Mouse (Mus musculus): ENCODE measurements around the gene Shb.

Gene Shb

DNA sequence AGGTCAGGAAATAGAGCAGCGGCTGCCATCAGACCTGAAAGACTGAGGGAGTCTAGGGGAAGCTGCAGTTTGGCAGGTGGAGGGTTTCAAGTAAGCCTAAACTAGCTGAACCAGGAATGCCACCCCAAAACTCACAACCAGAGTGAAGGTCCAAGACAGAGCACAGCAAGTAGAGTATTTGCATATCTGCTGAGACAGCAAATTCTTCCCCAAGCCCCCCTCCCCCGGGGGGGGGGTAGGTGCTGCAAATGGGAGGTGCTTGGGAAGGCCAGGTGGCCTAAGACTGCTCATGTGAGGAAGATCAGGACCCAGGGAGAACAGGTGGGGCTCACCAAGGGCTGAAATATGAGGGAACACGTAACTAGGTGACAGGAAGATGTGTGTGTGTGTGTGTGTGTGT lies 51.7 kb downstream of the Shb start:
- no peak for DNase-seq

- no peak for DNase-seq
Observed at GRCm38 (mm10) chr4:45479433-45479832, 52.8 kb downstream of the Shb start.

DNA sequence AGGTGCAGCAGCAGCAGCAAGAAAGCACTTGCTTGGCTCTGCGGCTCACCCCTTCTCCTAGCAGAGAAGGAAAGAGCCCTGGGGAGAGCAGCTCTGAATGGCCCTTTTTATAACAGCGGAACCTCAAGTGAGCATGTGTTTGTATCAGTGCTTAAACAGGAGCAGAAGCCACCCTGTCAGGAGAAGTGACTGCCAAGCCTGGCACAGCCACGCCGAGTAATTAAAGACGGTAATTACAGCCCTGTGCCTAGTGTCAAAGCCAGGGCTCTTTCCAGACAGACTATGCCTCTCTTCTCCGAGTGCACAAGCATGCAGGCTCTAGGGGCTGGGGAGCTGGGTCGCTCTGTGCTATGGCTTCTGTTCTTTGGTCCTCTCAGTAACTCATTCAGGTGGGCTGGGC lies 54.1 kb downstream of the Shb start:
- no peak for DNase-seq

GRCm38 (mm10) chr4:45477047-45477446 lies 55.2 kb downstream of the Shb start:
- no peak for DNase-seq

DNA sequence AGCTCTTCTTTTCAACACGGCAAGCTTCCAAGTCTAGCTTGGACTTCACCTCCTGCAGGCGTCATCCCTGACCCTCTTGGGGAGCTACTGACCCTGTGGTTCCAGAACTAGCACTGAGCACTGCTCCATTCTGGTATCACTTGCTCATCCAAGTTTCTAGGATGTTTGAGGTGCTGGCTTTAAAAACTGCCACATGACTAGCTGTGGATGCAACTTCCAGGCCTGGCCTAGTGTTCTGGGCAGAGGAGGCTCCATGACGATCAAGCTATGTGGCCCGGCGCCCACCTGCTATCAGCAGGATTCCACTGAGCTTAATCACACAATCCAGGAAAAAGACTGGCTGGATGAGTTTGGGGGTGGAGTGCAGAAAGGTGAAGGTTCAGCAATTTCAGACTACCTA lies 57.4 kb downstream of the Shb start:
- peak in 1 of 2 experiments; percentile 54 for DNase-seq

DNA sequence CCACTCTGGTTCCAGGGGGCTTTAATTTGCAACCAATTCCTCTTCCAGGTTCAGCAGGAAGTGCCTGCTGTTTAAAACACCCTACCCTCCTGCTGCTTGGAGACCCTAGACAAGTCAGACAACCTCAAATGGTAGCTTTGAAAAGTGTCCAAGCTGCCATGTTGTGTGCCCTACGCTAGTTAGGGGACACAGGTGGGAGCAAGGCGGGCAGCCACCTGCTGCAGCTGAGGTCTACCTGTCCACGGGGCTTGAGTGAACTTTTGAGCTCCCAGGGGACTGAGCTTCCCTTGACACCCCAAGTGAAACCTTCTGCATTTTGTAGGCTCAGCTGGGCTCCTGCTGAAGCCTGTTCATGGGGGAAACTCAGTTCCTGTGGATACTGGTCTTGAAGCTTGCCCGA lies 58.1 kb downstream of the Shb start:
- no peak for DNase-seq

GRCm38 (mm10) chr4:45473129-45473528 lies 59.1 kb downstream of the Shb start:
- DNase-seq: peak; percentile 76 to 77

GRCm38 (mm10) chr4:45472706-45473105 lies 59.6 kb downstream of the Shb start:
- DNase-seq: no peak

DNA sequence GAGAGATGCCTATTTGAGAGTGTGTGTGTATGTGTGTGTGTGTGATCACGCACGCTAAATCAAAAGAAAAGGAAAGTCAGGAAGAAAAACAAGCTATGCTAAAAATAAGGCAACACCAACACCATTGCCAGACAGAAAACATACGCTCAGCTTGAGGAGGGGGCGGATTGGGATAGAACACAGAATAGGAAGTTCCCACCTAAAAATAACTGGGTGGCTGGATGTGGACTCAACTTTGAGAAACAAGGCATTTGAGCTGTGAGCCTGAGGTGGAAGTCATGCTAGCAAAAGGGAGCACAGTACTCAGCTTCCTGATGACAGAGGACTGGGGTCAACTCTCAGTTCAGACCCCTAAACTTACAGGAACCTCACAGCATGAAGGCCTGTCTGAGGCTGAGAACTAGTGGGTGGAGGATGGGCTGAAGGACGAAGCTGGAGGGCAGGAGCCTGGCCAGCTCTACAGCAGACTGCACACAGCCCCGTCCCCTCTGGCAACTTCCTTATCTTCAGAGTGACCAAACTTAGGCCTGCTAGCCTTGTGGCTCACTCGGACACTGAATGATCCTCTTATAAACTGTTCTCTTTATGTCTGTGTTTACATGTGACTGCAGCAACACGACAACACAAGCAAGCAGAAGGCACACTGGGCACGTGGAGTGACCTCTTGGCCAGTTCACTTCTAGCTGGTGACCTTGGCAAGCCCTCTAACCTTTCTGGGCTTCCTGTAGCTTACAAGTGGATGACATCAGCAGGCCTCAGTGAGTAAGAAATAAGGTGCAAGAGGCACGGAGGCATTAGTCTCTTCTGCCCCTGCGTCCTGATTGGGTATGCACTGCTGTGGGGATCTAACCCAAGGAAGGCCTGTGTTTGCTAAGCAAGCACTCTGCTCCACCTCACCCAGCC lies 60.4 kb downstream of the Shb start:
- DNase-seq: peak in 1 of 2 experiments; percentile 48

DNA sequence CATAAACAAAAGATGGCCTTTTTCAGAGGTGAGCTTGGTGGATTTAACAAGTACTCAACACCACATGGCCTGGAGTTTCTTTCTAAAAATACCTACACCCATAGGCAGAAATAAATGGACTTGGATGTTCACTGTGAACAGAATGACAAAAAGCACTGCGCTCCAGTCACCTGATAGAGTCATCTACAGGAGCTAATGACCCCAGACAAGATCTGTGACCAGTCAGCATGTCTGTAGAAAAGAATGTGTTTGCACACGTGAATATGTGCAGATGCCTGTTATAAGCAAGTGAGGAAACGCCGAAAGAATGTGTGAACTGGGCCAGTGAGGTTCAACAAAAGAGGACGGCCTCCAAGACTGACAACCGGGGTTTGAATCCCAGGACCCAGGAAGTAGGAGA lies 63.2 kb downstream of the Shb start:
- no peak for DNase-seq

- DNase-seq: peak in 1 of 2 experiments; percentile 57
Observed at GRCm38 (mm10) chr4:45468507-45468906, 63.8 kb downstream of the Shb start.

- DNase-seq: peak; percentile 93 to 95
Observed at GRCm38 (mm10) chr4:45467115-45467912, 65.0 kb downstream of the Shb start.

GRCm38 (mm10) chr4:45464941-45465340 lies 67.3 kb downstream of the Shb start:
- DNase-seq: no peak

DNA sequence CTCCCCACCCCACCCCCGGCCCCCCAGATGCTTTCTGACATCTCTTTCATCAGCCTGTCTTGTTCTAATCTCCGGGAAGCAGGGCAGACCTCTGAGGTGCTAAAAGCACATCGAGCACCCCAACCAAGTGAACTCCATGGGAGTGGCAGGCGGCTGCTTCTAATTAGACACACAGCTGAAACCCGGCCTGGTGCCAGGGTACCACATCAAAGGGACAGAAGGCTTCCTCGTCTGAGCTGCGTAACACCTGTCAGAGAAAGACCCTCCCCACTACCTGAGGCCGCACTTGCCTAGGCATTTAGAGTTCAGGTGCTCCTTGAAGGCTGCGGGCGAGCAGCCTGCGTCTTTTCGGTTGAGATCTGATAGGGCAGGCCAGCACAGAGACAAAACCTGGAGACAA lies 67.7 kb downstream of the Shb start:
- DNase-seq: no peak

DNA sequence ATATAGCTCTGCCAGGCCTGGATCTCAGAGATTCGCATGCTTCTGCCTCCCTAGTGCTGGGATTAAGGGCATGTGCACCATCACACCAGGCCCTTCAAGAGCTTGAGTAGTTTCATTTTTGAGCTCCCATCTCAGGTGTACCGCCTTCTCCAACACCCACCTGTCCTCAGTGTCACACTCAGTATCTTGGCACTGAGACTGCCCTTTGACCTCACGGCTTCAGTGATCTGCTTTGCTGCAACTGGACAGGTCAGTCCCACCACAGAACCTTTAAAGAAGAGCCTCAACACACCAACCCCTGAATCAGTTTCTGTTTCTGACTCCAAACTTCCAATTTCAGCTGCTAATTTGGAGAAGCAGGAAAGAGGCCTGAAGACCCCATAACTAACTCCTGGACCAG lies 68.1 kb downstream of the Shb start:
- DNase-seq: no peak

GRCm38 (mm10) chr4:45462628-45463027 lies 69.6 kb downstream of the Shb start:
- DNase-seq: no peak

DNA sequence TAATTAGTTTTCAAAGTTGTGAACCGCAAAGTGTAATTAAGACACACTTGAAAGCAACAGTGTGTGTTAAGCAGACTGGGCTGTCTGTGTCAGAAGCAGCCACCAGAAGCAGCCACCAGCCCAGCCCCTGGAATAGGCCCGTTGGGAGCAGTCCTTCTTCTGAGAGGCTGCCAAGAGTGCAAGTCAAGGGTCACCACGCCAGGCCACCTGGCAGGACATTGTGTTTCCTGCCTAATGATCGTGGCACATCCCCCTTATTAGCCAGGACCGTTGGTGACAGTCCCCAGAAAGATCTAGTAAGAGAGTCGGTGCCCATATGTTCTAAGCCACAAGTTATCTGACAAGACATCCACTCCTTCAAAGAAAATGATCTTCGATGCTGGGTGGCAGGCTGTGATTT lies 70.6 kb downstream of the Shb start:
- peak; percentile 81 to 90 for DNase-seq

- peak; percentile 60 to 68 for DNase-seq
Observed at GRCm38 (mm10) chr4:45459375-45459774, 72.9 kb downstream of the Shb start.

DNA sequence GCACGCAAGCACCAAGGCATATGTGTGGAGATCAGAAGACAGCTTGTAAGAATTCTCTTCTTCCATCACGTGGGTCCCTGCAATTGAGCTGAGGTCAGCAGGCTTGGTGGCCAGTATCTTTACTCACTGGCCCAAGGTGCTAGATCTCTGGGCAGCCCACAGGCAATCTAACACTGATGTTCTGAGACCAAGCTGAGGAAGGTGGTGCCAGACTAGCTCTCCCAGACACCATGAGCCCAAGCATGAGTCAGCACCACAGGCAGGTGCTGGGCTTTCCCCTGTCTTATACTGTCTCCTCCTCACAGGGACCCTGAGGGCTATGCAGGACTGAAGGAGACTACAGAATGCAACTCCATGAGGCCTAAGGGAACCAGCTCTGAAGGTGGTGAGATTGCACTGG lies 74.7 kb downstream of the Shb start:
- DNase-seq: no peak

DNA sequence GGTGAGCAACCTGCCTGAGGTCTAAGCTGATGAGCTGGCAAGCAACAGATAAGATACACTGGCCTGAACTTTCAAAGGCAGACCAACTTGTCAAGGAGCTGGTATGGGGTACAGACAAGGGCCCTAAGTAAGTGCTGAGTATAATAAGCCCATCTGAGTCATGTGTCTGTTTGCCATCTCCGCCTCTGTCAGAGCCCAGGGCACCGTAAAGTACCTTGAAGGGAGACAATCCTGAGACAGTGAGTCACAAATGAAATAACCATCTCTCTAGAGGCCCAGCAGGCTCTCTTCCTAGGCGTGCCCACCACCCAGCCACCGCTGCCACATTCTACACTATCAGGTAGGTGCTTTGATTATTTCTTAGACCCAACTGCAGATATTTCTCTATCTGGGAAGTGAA lies 77.3 kb downstream of the Shb start:
- DNase-seq: no peak

- peak; percentile 83 to 94 for DNase-seq
Observed at GRCm38 (mm10) chr4:45453271-45453851, 78.9 kb downstream of the Shb start.

GRCm38 (mm10) chr4:45452569-45453111 lies 79.6 kb downstream of the Shb start:
- peak; percentile 81 to 88 for DNase-seq

DNA sequence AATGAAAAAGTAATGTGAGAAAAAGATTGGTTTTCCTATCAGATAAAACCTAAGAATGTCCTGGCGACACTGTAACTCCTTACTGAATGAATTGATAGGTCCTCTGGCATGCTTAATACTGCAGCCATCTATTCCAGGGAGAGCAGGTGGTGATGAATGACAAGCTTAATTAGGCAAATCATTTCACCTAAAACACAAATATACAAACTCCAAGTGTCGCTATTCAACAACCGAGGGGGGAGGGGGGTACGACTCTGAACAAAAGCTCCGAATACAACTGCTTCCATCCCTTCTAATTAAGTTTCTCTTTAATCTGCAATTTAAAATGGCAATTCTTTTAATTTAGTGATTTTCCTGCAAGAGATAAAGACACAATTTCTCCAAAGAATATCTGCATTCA lies 83.3 kb downstream of the Shb start:
- DNase-seq: no peak
